Mouse (Mus musculus): ENCODE measurements around the gene Mif. TPM values are rescaled to one million over a fixed set of nuclear protein-coding genes. Genes with fewer than 3 reads are reported as not detected.
A peak's percentile ranks its signal among the peaks of the same experiment; 100 is the strongest.

Gene Mif
- polyA plus RNA-seq, 1 experiment from 2014 or later, result 1,420 TPM

DNA sequence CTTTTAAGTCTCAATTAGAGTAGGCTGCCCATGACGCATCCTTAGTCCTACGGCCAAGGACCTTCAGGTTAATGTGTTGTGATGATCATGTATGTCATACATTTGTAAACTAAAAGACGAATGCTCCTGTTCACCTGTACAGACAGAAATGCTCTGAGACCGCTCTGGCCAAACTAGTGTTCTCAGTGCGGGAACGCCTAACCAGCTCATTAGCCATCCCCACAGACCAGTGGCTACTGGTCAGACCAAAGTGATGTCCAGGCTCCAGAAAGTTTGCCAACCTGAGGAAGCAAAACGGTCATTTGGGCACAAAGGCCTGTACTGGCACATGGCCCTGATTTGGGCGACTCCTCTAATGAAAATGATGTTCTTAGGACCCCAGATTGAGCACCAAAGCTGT, 24.7 kb upstream of the Mif start:
- Histone ChIP-seq H3K4me3 (no peak overlapping the region), H3K27ac (no peak overlapping the region), H3K36me3 (no peaks in the 10 kb centered on the region), H3K9me3 (replicated peaks) (no peaks in the 10 kb centered on the region), H3K9ac (no peak overlapping the region), H3K4me2 (replicated peaks) (no peak overlapping the region), H3K27me3 (no peaks in the 10 kb centered on the region; the same call in 1 of the 2 replicates), H3K4me1 (peaks cover 26% of the 10 kb centered on the region)
- WGBS, result 94% methylated on average over 8 of the region's 8 CpGs
- ATAC-seq (ENCODE audit: low FRiP score), result no peak

DNA sequence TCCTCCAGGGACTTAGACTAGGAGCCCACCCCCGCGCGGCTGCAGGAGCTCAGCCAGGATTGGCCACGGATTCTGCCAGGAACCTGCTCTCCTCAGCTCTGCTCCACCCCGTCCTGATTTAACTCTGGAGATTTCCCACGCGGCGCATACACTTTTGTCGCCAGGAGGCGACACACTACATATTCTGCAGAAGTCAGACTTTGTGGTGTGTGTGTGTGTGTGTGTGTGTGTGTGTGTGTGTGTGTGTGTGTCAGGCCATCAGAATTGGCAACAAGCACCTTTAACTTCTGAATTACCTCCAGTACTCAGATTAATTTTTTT, 23.2 kb upstream of the Mif start:
- no peak overlapping the region for H3K4me3 ChIP-seq
- no peaks in the 10 kb centered on the region for H3K9me3 ChIP-seq (replicated peaks)
- no peaks in the 10 kb centered on the region; the same call in 1 of the 2 replicates for H3K27me3 ChIP-seq
- H3K36me3 ChIP-seq, result no peaks in the 10 kb centered on the region
- H3K4me1 ChIP-seq, result peaks cover 18% of the 10 kb centered on the region
- WGBS, result 5% methylated on average over 10 of the region's 10 CpGs
- peak overlapping the region; percentile 37 for H3K4me2 ChIP-seq (replicated peaks)
- 0 out of 2 replicates have a peak overlapping the region, but pooled peaks have one; percentile 7 for H3K27ac ChIP-seq
- no peak overlapping the region for H3K9ac ChIP-seq
- ATAC-seq (ENCODE audit: low FRiP score), result peak; percentile 62

DNA sequence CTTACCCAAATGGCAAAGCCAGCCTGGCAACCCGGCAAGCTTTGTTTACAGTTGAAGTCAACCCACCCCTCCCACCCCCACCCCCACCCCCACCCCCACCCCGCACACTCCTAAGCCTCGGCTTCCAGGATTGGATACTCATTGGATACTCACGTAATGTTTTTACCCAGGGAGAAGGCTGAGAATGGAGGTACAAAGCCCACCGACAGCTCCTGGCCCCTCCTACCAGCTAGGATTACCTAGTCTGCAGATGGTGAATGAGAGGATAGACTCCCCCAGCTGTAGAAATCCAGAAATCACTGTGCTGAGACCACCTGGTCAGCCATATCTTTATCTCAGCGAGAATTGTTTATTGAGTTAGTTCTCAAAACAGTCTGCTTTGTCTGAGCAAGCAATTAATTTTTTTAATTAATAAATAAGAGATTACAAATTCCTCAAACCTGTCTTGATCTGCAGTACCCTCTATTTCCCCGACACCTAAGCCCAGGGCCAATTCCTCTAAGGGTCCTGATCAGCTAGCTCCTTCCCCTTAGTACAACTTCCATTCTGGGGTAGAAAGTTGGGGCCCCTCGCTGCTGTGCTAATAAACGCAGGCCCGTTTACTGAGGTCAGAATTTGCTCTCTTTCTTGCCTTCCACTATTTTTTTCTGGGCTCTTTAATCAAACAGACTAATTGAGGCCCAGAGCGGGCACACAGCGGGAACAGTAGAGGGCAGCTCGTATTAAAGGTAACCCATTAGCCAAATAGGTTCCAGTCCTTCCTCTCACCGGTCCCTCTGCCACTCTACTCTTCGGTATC, 22.6 kb upstream of the Mif start:
- no peak overlapping the region for H3K9ac ChIP-seq
- 7% methylated on average over 15 of the region's 15 CpGs for WGBS

DNA sequence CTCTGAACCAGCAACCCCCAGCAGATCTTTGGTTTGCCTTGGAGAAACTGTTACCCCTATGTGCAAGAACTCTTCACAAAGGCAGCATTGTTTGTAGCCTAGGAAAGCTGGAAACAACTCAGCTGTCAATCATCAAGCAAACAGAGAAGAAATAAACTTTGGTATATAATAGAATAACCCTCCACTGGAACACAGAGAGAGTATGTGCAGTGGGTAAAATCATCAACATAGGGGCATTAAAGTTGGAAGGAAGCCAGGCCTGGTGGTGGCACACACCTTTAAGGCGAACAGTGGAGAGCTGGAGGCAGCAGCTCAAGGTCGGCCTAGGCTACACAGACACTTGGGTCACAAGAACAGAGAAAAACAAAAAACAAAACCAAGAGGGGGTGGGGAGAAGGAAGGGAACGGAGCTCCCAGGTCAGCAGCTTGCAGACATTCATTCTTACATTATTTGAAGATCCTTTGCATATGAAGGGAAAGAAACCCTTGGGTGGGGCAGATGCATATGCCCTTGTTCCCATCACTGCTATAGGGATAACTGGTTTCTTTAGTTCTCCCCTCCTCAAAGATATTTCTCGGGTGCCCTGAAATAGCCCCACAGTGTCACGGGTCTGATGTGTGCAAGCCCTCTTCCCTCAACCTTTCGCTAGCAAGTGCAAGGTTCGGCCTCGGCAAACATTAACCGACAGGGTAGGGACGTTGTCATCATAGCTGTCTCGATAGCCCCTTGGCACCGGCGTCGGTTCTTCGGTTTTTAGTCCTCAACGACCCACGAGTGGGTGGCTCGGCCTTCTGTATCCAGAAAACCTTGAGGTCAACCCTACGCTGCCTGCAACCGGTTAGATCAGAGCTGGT, 21.8 kb upstream of the Mif start:
- ATAC-seq (ENCODE audit: low FRiP score), result peak; percentile 29; the same call in 1 of the 2 replicates
- no peak overlapping the region for H3K4me3 ChIP-seq
- H3K27me3 ChIP-seq, result no peaks in the 10 kb centered on the region; the same call in 1 of the 2 replicates
- no peaks in the 10 kb centered on the region for H3K9me3 ChIP-seq (replicated peaks)
- H3K4me2 ChIP-seq (replicated peaks), result peak overlapping the region; percentile 27
- WGBS, result 13% methylated on average over 20 of the region's 20 CpGs
- H3K4me1 ChIP-seq, result peaks cover 18% of the 10 kb centered on the region
- H3K36me3 ChIP-seq, result no peaks in the 10 kb centered on the region
- peak overlapping the region; percentile 76 for H3K27ac ChIP-seq
- H3K9ac ChIP-seq, result no peak overlapping the region

More for the DNA sequence above, 22.6 kb upstream of the Mif start:
- Histone ChIP-seq H3K4me2 (replicated peaks) (peak overlapping the region; percentile 37), H3K4me1 (peaks cover 18% of the 10 kb centered on the region), H3K36me3 (no peaks in the 10 kb centered on the region), H3K27ac (peak overlapping the region; percentile 76), H3K9me3 (replicated peaks) (no peaks in the 10 kb centered on the region), H3K4me3 (no peak overlapping the region), H3K27me3 (no peaks in the 10 kb centered on the region; the same call in 1 of the 2 replicates)
- ATAC-seq (ENCODE audit: low FRiP score), result peak; percentile 55; the same call in 1 of the 2 replicates

DNA sequence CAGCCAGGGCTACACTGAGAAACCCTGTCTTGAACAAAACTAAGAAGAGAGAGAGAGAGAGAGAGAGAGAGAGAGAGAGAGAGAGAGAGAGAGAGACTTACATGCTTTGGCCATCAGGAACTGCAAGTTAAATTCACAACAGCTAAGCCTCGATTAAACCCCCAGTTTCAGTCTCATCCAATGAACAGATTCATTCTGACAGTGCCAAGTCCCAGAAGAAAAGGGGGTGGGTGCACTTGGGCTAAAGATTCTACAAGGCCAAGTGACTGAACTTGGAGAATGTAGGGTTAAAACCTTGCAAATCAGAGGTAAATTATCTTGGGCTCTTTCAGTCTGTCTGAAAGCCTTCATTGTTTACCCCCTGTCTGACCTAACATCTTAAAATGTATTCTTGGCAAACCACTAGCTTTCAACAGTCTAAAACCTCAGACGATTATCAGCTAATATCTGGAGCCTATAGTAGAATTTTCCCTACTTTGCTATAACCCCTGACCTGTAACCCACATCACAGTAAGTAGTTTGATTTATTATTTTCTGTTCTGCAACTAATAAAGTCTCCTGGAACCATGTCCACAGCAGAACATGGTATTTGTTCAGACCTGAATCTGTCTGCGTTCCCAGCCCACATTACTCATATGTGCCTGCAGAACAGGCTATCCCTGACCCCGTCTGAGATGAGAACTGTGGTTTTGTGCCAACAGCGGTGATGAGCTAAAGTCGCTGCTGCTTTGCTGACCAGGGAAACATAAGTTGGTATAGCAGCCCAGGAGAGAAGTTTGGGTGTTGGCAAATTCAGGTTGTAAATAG, 20.9 kb upstream of the Mif start:
- no peak overlapping the region for H3K9ac ChIP-seq
- no peak for ATAC-seq (ENCODE audit: low FRiP score)
- H3K4me1 ChIP-seq, result peaks cover 18% of the 10 kb centered on the region
- H3K27ac ChIP-seq, result peak overlapping the region; percentile 76
- no peaks in the 10 kb centered on the region; the same call in 1 of the 2 replicates for H3K27me3 ChIP-seq
- WGBS, result 60% methylated on average over 6 of the region's 6 CpGs
- no peaks in the 10 kb centered on the region for H3K36me3 ChIP-seq
- H3K4me2 ChIP-seq (replicated peaks), result no peak overlapping the region
- no peaks in the 10 kb centered on the region for H3K9me3 ChIP-seq (replicated peaks)
- H3K4me3 ChIP-seq, result no peak overlapping the region

DNA sequence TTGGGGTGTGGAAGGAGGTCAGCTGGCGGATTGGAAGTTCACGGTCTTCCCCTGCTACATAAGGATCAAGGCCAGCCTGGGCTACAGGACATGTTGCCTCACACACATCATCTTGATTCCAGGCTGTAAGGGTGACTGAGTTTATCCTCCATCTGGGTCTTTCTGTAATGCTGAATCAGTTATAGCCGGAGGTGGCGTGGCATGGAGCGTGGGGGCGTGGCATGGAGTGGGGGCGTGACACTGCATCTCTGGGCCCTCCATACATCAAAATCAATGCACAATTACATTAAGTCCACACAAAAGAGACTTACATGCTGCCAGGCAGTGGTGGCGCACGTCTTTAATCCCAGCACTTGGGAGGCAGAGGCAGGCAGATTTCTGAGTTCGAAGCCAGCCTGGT, 20.3 kb upstream of the Mif start:
- Histone ChIP-seq H3K4me2 (replicated peaks) (no peak overlapping the region), H3K36me3 (no peaks in the 10 kb centered on the region), H3K9ac (no peak overlapping the region), H3K4me3 (no peak overlapping the region), H3K27ac (no peak overlapping the region), H3K27me3 (no peaks in the 10 kb centered on the region; the same call in 1 of the 2 replicates), H3K4me1 (peaks cover 18% of the 10 kb centered on the region), H3K9me3 (replicated peaks) (no peaks in the 10 kb centered on the region)
- 93% methylated on average over 10 of the region's 10 CpGs for WGBS
- ATAC-seq (ENCODE audit: low FRiP score), result no peak

DNA sequence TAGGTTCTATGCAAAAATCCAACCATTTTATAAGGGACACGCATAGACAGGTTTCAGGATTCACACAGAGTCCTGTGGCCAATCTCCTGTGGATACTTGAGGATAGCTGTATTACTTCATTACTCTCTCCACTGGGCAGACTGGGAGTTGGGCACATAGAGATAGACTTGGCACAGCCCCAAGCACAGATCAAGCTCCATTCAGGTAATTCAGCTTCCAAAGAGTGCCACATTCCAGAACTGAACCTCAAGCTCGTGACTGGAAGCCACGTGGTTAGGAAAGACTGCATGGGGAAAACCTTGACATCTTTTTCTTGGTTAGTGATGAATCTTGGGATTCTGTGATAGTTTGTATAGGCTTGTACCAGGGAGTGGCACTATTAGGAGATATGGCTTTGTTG, 18.8 kb upstream of the Mif start:
- 87% methylated on average over 3 of the region's 3 CpGs for whole genome bisulfite sequencing

DNA sequence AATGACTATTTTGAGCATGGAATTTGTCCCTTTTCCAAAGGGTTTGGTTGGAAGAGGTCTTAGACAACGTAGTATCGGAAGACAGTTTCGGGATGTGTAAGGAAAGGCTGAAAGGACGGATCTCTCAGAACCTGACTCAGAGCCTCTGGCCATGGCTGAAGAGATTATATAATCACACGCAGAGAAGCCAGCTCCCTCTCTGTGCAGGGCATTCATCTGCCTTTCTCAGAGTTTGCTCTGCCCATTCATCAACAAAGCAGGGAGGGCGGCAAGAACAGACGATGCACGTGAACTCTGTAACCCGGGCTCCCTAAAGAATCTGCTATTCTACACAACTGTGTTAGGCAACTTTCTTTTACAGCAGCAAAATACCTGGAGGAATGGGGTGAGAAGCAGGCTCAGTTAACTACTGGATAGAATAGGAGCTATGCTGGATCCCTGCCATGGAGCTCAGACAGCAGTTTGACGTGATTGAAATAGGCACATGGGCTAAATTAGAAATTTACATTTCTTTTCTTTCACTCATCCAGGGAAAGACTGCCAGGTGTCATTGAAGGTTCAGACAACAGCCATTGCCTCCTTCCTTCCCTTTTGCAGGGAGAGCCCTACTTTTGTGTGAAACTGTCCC, 13.6 kb upstream of the Mif start:
- Histone ChIP-seq H3K27me3 (no peaks in the 10 kb centered on the region), H3K36me3 (no peaks in the 10 kb centered on the region), H3K27ac (peak overlapping the region; percentile 89), H3K4me3 (peak overlapping the region; percentile 31), H3K4me1 (peaks cover 15% of the 10 kb centered on the region), H3K9ac (peak overlapping the region; percentile 57), H3K9me3 (replicated peaks) (no peaks in the 10 kb centered on the region), H3K4me2 (replicated peaks) (peak overlapping the region; percentile 56)
- ATAC-seq (ENCODE audit: low FRiP score), result no peak
- 16% methylated on average over 10 of the region's 10 CpGs for WGBS

More for the DNA sequence above, 18.8 kb upstream of the Mif start:
- H3K27me3 ChIP-seq, result no peaks in the 10 kb centered on the region; the same call in 1 of the 2 replicates
- H3K36me3 ChIP-seq, result no peaks in the 10 kb centered on the region
- H3K9me3 ChIP-seq (replicated peaks), result no peaks in the 10 kb centered on the region
- H3K4me2 ChIP-seq (replicated peaks), result no peak overlapping the region
- no peak for ATAC-seq (ENCODE audit: low FRiP score)
- H3K27ac ChIP-seq, result no peak overlapping the region
- peaks cover 22% of the 10 kb centered on the region for H3K4me1 ChIP-seq
- H3K4me3 ChIP-seq, result no peak overlapping the region
- no peak overlapping the region for H3K9ac ChIP-seq

DNA sequence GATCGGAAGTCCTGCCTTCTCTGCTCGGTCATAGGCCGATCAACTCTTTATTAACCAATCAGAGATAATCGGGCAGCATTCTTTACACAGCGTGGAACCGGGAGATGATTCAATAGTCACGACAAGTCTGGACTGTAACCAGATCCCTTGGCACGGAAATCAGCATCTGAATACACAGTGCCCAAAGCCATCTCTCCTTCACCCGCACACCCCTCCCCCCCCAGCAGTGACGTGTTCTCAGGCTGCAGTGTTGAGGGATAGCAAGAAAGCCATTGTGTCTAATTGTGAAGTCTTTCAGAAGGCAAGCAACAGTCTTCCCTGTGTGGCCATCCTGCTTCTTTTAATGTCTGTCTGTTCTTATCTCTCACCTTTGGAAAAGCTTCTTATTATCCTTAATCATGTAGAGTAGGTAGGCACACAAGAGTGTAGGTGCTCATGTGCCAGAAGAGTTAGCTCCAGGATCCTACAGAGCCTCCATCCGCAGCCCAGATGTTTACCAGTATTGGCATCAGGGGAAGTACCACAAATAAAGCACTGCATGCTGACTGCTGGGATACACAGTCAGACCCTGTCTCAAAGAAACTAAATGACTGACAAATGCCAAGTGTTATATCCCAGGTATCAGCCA, 13.0 kb upstream of the Mif start:
- Histone ChIP-seq H3K27ac (peak overlapping the region; percentile 89), H3K4me2 (replicated peaks) (peak overlapping the region; percentile 56), H3K4me1 (peaks cover 15% of the 10 kb centered on the region), H3K9ac (peak overlapping the region; percentile 57), H3K36me3 (no peaks in the 10 kb centered on the region), H3K4me3 (peak overlapping the region; percentile 31), H3K9me3 (replicated peaks) (no peaks in the 10 kb centered on the region), H3K27me3 (no peaks in the 10 kb centered on the region)
- peak; percentile 99 for ATAC-seq (ENCODE audit: low FRiP score)
- 1% methylated on average over 11 of the region's 11 CpGs for WGBS

DNA sequence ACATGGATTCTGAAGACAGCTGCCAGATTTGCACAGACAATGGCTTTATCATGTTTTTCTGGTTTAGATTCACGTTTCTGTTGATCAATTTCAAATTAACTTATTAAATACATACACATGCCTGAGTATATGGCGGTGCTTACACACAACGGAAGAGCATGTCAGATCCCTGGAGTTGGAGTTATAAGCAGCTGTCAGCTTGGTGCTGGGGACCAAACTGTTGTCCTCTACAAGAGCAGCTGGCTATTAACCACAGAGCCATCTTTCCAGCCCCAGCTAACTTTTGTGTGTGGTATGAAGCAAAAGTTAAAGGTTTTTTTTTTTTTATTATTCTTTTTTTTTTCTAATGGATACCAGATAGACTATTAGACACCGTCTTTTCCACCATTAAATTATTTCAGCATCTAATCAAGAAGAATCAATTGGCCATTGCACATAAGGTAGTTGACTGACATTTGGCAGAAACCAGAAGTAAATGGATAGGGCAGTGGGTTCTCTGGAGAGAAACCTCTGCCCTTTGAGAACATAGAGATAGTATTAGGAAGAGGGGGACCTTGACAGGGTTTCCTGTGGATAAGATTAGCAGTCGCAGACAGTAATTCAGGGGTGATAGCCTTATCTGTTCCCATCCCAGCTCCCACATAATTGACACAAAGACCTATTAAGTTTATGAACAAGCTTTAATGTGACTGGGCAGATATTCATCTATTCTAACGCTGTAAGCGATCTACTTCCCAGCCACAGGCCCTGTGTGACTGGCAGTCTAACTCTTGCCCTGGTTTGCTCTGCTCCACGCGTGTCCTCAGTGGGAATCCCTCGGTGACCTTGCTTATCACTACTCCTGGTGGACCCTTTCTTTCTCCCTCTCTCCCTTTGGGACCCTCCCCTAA, 12.2 kb upstream of the Mif start:
- peak overlapping the region; percentile 89 for H3K27ac ChIP-seq
- peak overlapping the region; percentile 53 for H3K9ac ChIP-seq

More for the DNA sequence above, 12.2 kb upstream of the Mif start:
- Histone ChIP-seq H3K27me3 (no peaks in the 10 kb centered on the region), H3K36me3 (no peaks in the 10 kb centered on the region), H3K9me3 (replicated peaks) (no peaks in the 10 kb centered on the region), H3K4me2 (replicated peaks) (peak overlapping the region; percentile 56), H3K4me3 (peak overlapping the region; percentile 31), H3K4me1 (peaks cover 15% of the 10 kb centered on the region)
- ATAC-seq (ENCODE audit: low FRiP score), result peak; percentile 57
- 35% methylated on average over 10 of the region's 10 CpGs for WGBS
